11 mouse cellular contexts compared by ENCODE assay signal in the genomic region with DNA sequence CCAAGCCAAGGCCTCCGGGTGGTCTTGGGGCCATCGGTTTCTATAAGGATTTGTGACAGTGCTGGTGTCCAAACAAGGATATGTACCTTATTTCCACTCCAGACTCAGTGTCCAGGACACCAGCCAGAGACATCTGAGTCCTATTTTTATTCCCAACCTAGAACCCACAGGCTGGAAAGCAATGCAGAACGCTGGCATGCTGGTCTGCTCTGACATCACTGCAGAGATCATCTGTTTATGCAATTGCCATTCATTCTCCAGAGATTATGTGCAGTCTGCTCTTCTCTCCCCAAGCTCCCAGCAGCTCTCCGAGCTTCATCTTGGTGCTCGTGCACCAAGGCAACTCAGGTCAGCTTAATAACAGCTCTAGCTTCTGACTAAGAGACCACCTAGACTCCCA. TPM values are rescaled to one million over a fixed set of nuclear protein-coding genes. Genes with fewer than 3 reads are reported as not detected.
A peak's percentile ranks its signal among the peaks of the same experiment; 100 is the strongest.
DNase-seq lines count a peak whose midpoint lies in the region; ATAC-seq and TF ChIP-seq lines count a peak whose summit lies in the region.
"Had no signal": no experiment of that assay in that cellular context is flagged by ENCODE, and none has a peak within 500 bp of the region (broad histone marks: within the 10 kb centered on the region; RNA-seq: fewer than 3 reads in every experiment).

No protein-coding gene starts in this region.

- no peak for TF ChIP-seq POLR2A in olfactory bulb, adult 2 months (IDR thresholded peaks at IDR 0.05; ENCODE audit: insufficient read depth, low read depth, low read length)

- no peak overlapping the region for H3K9ac ChIP-seq in forebrain, embryonic 13.5 days
- no peak overlapping the region for H3K9ac ChIP-seq in forebrain, embryonic 11.5 days (ENCODE audit: low read length)
- H3K9ac ChIP-seq in midbrain, embryonic 14.5 days (replicated peaks; ENCODE audit: low read length): no peak overlapping the region
- H3K9ac ChIP-seq in midbrain, embryonic 16.5 days (ENCODE audit: low read depth, low read length): no peak overlapping the region
- H3K9ac ChIP-seq in lung, postnatal 0 days (replicated peaks; ENCODE audit: low read depth): no peak overlapping the region
- H3K9ac ChIP-seq: embryonic facial prominence, embryonic 12.5 days; liver, embryonic 15.5 days had no signal

- peak overlapping the region; percentile 18; the same call in 1 of the 2 replicates for H3K4me2 ChIP-seq in forebrain, embryonic 13.5 days
- no peak overlapping the region for H3K4me2 ChIP-seq in forebrain, embryonic 11.5 days (ENCODE audit: low read depth, low read length, severe bottlenecking)
- 0 out of 2 replicates have a peak overlapping the region, but pooled peaks have one; percentile 3 for H3K4me2 ChIP-seq in midbrain, embryonic 14.5 days (ENCODE audit: low read length)
- no peak overlapping the region for H3K4me2 ChIP-seq in midbrain, embryonic 16.5 days (ENCODE audit: low read length)
- no peak overlapping the region for H3K4me2 ChIP-seq in lung, postnatal 0 days (replicated peaks; ENCODE audit: low read depth, low read length)
- H3K4me2 ChIP-seq: embryonic facial prominence, embryonic 12.5 days; liver, embryonic 15.5 days had no signal

- TF ChIP-seq CTCF in olfactory bulb, adult 2 months (IDR thresholded peaks at IDR 0.05; ENCODE audit: insufficient read depth, low read depth, low read length): no peak
- no peak for TF ChIP-seq CTCF in lung, postnatal 0 days (IDR thresholded peaks at IDR 0.05)

- H3K9me3 ChIP-seq in forebrain, embryonic 13.5 days (replicated peaks): no peaks in the 10 kb centered on the region
- no peaks in the 10 kb centered on the region for H3K9me3 ChIP-seq in forebrain, embryonic 11.5 days (ENCODE audit: control insufficient read depth, low read length)
- no peaks in the 10 kb centered on the region for H3K9me3 ChIP-seq in midbrain, embryonic 14.5 days (ENCODE audit: control insufficient read depth, low read length)
- H3K9me3 ChIP-seq in midbrain, embryonic 16.5 days (replicated peaks; ENCODE audit: control insufficient read depth, low read length, poor library complexity, severe bottlenecking): no peaks in the 10 kb centered on the region
- H3K9me3 ChIP-seq in lung, postnatal 0 days (ENCODE audit: low read length): no peaks in the 10 kb centered on the region
- H3K9me3 ChIP-seq: embryonic facial prominence, embryonic 12.5 days; liver, embryonic 15.5 days had no signal

- H3K27me3 ChIP-seq in forebrain, embryonic 13.5 days: no peaks in the 10 kb centered on the region
- H3K27me3 ChIP-seq in forebrain, embryonic 11.5 days (ENCODE audit: control insufficient read depth, insufficient read depth, low read length): no peaks in the 10 kb centered on the region
- no peaks in the 10 kb centered on the region for H3K27me3 ChIP-seq in midbrain, embryonic 14.5 days (ENCODE audit: control insufficient read depth, insufficient read depth, low read length)
- H3K27me3 ChIP-seq in midbrain, embryonic 16.5 days (ENCODE audit: control insufficient read depth, insufficient read depth, low read depth, low read length): no peaks in the 10 kb centered on the region
- no peaks in the 10 kb centered on the region for H3K27me3 ChIP-seq in lung, postnatal 0 days (replicated peaks; ENCODE audit: insufficient read depth, low read length)
- H3K27me3 ChIP-seq: embryonic facial prominence, embryonic 12.5 days; liver, embryonic 15.5 days had no signal

- ATAC-seq in forebrain, embryonic 13.5 days: no peak
- no peak for ATAC-seq in forebrain, embryonic 11.5 days (replicated peaks; ENCODE audit: low FRiP score)
- no peak for ATAC-seq in midbrain, embryonic 14.5 days (ENCODE audit: low FRiP score, low TSS enrichment)
- no peak for ATAC-seq in midbrain, embryonic 16.5 days
- ATAC-seq in lung, postnatal 0 days: no peak

- H3K4me3 ChIP-seq in forebrain, embryonic 13.5 days: no peak overlapping the region
- no peak overlapping the region for H3K4me3 ChIP-seq in forebrain, embryonic 11.5 days (ENCODE audit: low read depth, low read length)
- no peak overlapping the region for H3K4me3 ChIP-seq in midbrain, embryonic 14.5 days (replicated peaks; ENCODE audit: low read depth, low read length)
- no peak overlapping the region for H3K4me3 ChIP-seq in midbrain, embryonic 16.5 days (ENCODE audit: low read depth, low read length)
- no peak overlapping the region for H3K4me3 ChIP-seq in olfactory bulb, adult 2 months (ENCODE audit: insufficient read depth, low read depth, low read length)
- no peak overlapping the region for H3K4me3 ChIP-seq in lung, postnatal 0 days (ENCODE audit: low read depth, low read length)
- H3K4me3 ChIP-seq: embryonic facial prominence, embryonic 12.5 days; liver, embryonic 15.5 days had no signal

- H3K27ac ChIP-seq in forebrain, embryonic 13.5 days: peak overlapping the region; percentile 57
- H3K27ac ChIP-seq in forebrain, embryonic 11.5 days (ENCODE audit: low read depth, low read length): no peak overlapping the region
- H3K27ac ChIP-seq in midbrain, embryonic 14.5 days (replicated peaks; ENCODE audit: low read depth, low read length): no peak overlapping the region; the same call in 1 of the 2 replicates
- H3K27ac ChIP-seq in midbrain, embryonic 16.5 days (ENCODE audit: low read length): no peak overlapping the region
- H3K27ac ChIP-seq in olfactory bulb, adult 2 months (ENCODE audit: insufficient read depth, low read depth, low read length): 0 out of 2 replicates have a peak overlapping the region, but pooled peaks have one; percentile 3
- H3K27ac ChIP-seq in lung, postnatal 0 days (ENCODE audit: low read length): no peak overlapping the region
- H3K27ac ChIP-seq: embryonic facial prominence, embryonic 12.5 days; liver, embryonic 15.5 days had no signal

- WGBS in forebrain, embryonic 13.5 days: 63% methylated on average over 5 of the region's 5 CpGs
- 72% methylated on average over 5 of the region's 5 CpGs for WGBS in forebrain, embryonic 11.5 days
- 45% methylated on average over 5 of the region's 5 CpGs for WGBS in midbrain, embryonic 14.5 days
- WGBS in midbrain, embryonic 16.5 days: 43% methylated on average over 5 of the region's 5 CpGs
- WGBS in olfactory bulb, adult 2 months: 46% methylated on average over 5 of the region's 5 CpGs
- WGBS in lung, postnatal 0 days: 56% methylated on average over 5 of the region's 5 CpGs

- DNase-seq in forebrain, embryonic 11.5 days (ENCODE audit: low spot score): no peak
- no peak for DNase-seq in midbrain, embryonic 14.5 days
- DNase-seq in cerebellum, postnatal 10 days: peak; percentile 50 to 53
- no peak for DNase-seq in spleen, postnatal 14 days (ENCODE audit: low spot score in 2 of 2)
- DNase-seq in lung, postnatal 0 days (ENCODE audit: low spot score): no peak
- DNase-seq: kidney, adult 18-20 months had no signal

- TF ChIP-seq EP300 in lung, postnatal 0 days (IDR thresholded peaks at IDR 0.05): no peak

- H3K4me1 ChIP-seq in forebrain, embryonic 13.5 days: peaks cover 91% of the 10 kb centered on the region
- no peaks in the 10 kb centered on the region; the same call in 1 of the 2 replicates for H3K4me1 ChIP-seq in forebrain, embryonic 11.5 days (replicated peaks; ENCODE audit: control insufficient read depth, insufficient read depth, low read length)
- peaks cover 71% of the 10 kb centered on the region for H3K4me1 ChIP-seq in midbrain, embryonic 14.5 days (ENCODE audit: control insufficient read depth, insufficient read depth, low read length)
- peaks cover 44% of the 10 kb centered on the region for H3K4me1 ChIP-seq in midbrain, embryonic 16.5 days (ENCODE audit: control insufficient read depth, insufficient read depth, low read length)
- peaks cover 25% of the 10 kb centered on the region for H3K4me1 ChIP-seq in olfactory bulb, adult 2 months (ENCODE audit: control insufficient read depth, insufficient read depth, low read length)
- H3K4me1 ChIP-seq in lung, postnatal 0 days (ENCODE audit: insufficient read depth, low read depth, low read length): no peaks in the 10 kb centered on the region
- H3K4me1 ChIP-seq: liver, embryonic 15.5 days had no signal

- H3K36me3 ChIP-seq in forebrain, embryonic 13.5 days (ENCODE audit: poor library complexity, severe bottlenecking): no peaks in the 10 kb centered on the region
- no peaks in the 10 kb centered on the region for H3K36me3 ChIP-seq in forebrain, embryonic 11.5 days (ENCODE audit: control insufficient read depth, insufficient read depth, low read length)
- no peaks in the 10 kb centered on the region for H3K36me3 ChIP-seq in midbrain, embryonic 14.5 days (ENCODE audit: control insufficient read depth, insufficient read depth, low read length)
- no peaks in the 10 kb centered on the region for H3K36me3 ChIP-seq in midbrain, embryonic 16.5 days (ENCODE audit: control insufficient read depth, insufficient read depth, low read length)
- H3K36me3 ChIP-seq in lung, postnatal 0 days (ENCODE audit: insufficient read depth, low read length): no peaks in the 10 kb centered on the region
- H3K36me3 ChIP-seq: embryonic facial prominence, embryonic 12.5 days; liver, embryonic 15.5 days had no signal

RNA-seq across cellular contexts. Expression of gene Kalrn, which starts 12.5 kb away (rescaled TPM):
- 31.5 and 34.4 TPM in 2 replicates for polyA plus RNA-seq in forebrain, embryonic 13.5 days (2015; fragmentation: Nextera tagmentation; extraction: Ambion mirVana)
- 21.3 and 22.4 TPM in 2 replicates for polyA plus RNA-seq in forebrain, embryonic 11.5 days (2014; fragmentation: Nextera tagmentation; extraction: Ambion mirVana)
- polyA plus RNA-seq in midbrain, embryonic 14.5 days (2014; fragmentation: Nextera tagmentation; extraction: Ambion mirVana): 40.1 and 44.6 TPM in 2 replicates
- 31.3 and 33.2 TPM in 2 replicates for polyA plus RNA-seq in midbrain, embryonic 16.5 days (2015; fragmentation: Nextera tagmentation; extraction: Ambion mirVana)
- polyA plus RNA-seq in olfactory bulb, adult 2 months (2012; ENCODE audit: insufficient read depth, insufficient read length, low replicate concordance, missing spikeins): 61.5 and 153 TPM in 2 replicates
- polyA plus RNA-seq in lung, postnatal 0 days (2015; fragmentation: Nextera tagmentation; extraction: Ambion mirVana): 12.7 and 13.6 TPM in 2 replicates

Comparison
In these comparisons a context has a peak if more than half of its experiments do, and no peak if none do; other contexts are left out.
1. H3K27ac ChIP-seq: peak in forebrain, embryonic 13.5 days (single experiment) and olfactory bulb, adult 2 months (single experiment); none in forebrain, embryonic 11.5 days (single experiment), midbrain, embryonic 14.5 days (single experiment), midbrain, embryonic 16.5 days (single experiment) and lung, postnatal 0 days (single experiment).
2. H3K4me2 ChIP-seq: peak in forebrain, embryonic 13.5 days (single experiment) and midbrain, embryonic 14.5 days (single experiment); none in forebrain, embryonic 11.5 days (single experiment), midbrain, embryonic 16.5 days (single experiment) and lung, postnatal 0 days (single experiment).
3. DNase-seq: peak in cerebellum, postnatal 10 days (2 of 2); none in forebrain, embryonic 11.5 days (single experiment), midbrain, embryonic 14.5 days (single experiment), spleen, postnatal 14 days (0 of 2) and lung, postnatal 0 days (single experiment).